Mouse (Mus musculus): ENCODE data around the gene Rasal1.

DNA sequence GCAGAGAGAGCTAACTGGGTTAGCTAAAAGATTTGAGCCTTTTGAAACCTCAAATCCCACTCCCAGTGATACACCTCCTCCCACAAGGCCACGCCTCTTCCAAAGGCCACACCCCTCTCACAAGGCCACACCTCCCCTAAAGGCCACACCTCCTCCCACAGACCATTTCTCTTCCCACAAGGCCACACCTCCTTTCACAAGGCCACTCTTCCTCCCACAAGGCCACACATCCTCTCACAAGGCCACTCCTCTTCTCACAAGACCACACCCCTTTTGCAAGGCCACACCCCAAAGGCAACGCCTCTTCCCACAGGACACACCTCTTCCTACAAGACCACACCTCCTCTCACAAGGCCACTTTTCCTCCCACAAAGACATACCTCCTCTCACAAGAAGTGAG lies 28.9 kb downstream of the Rasal1 start:
- no peak for TF ChIP-seq CTCF (IDR thresholded peaks at IDR 0.05)
- no peak for TF ChIP-seq POLR2A (IDR thresholded peaks at IDR 0.05; ENCODE audit: insufficient read depth, low read depth, low read length)

Measured in heart, adult 2 months (tissue).